Mouse (Mus musculus) left cerebral cortex, postnatal 10 days (tissue): ENCODE data around the gene Clec9a. TPM values are rescaled to one million over a fixed set of nuclear protein-coding genes. Genes with fewer than 3 reads are reported as not detected.

ENCODE experiments used
- DNase-seq, 2 experiments: peaks; one replicate each; pipeline ENCODE4 v3.0.0; 2021 to 2022; ENCODE audit warnings: low spot score in 2 of 2, mixed read lengths in 1 of 2; ENCODE audit errors: extremely low spot score in 1 of 2
- intact Hi-C: fragments of 180-260 bp; cut with DNase I; formaldehyde crosslinking; loops from one replicate; pipeline ENCODE4 v1.15.1; 2025
- total RNA-seq, 2 experiments: library from RNA; stranded (reverse); gene quantifications; 2 replicates each; pipeline ENCODE4 v1.2.3; 2021

The Clec9a gene
- total RNA-seq: not detected

GRCm38 (mm10) chr6:129408562-129408961 is at the start of gene Clec9a:
Gene Clec9a, plus strand, starts transcription at chr6:129408862.
- intact Hi-C loops: no loop called here

GRCm38 (mm10) chr6:129359515-129359914 is 49.1 kb upstream of the Clec9a start:
- no peak for DNase-seq
- intact Hi-C loops: no loop called here

More at GRCm38 (mm10) chr6:129408562-129408961, at the start of gene Clec9a:
- DNase-seq: no peak

- intact Hi-C loops: loop anchor here (10.0 kb wide), 2 partner anchors 269 to 559 kb away; no protein-coding TSS in a partner anchor
Observed at GRCm38 (mm10) chr6:129363942-129364341, 44.7 kb upstream of the Clec9a start.

DNA sequence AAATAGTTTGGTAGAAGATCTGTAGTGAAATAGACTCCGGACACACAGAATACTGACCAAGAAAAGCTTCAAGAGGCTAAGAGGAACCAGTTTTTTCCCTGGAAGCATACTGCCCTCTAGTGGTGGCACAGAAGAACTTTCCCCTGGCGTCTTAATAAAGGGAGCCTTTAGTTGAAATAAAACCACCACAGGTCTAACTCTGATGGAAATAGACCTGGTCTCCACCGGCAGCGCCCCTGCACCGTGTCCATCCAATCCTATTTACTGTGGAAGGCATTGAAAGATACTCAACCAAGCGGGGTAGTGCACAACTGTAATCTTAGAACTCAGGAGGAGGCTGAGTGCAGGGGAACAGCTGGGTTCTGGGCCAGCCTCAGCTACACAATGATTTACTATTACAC is 42.7 kb upstream of the Clec9a start:
- DNase-seq: peak; percentile 14 to 22
- intact Hi-C loops: loop anchor here (5.0 to 10.0 kb wide), 5 partner anchors 34 to 561 kb away; partner anchors contain the start of gene 4922502D21Rik

More at GRCm38 (mm10) chr6:129363942-129364341, 44.7 kb upstream of the Clec9a start:
- DNase-seq: no peak

GRCm38 (mm10) chr6:129369374-129370132 is 39.1 kb upstream of the Clec9a start:
- DNase-seq: no peak
- intact Hi-C loops: loop anchor here (5.0 to 10.0 kb wide), 5 partner anchors 37 to 565 kb away; partner anchors contain the start of gene 4922502D21Rik

- DNase-seq: no peak
- intact Hi-C loops: no loop called here
Observed at GRCm38 (mm10) chr6:129374937-129375471, 33.7 kb upstream of the Clec9a start.

DNA sequence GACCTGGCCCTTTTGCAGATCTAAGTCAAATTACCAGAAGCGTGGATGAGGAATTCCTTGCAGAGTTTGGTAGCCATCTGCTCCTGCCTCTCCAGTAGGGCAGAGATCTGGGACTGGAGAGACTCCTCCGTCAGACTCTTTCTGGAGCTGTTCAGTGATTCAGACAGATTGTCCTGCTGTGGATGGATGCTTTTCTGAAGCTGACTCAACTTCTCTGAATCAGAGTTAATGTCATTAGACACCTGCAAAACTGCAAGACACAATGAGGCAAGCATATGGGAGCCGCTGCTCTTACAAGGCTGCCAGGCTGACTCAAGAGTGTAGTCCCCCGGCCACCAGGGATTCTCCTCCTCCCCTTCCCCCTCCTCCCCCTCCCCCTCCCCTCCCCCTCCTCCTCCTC is 28.2 kb upstream of the Clec9a start:
- intact Hi-C loops: no loop called here
- DNase-seq: no peak

GRCm38 (mm10) chr6:129381736-129382135 is 26.9 kb upstream of the Clec9a start:
- intact Hi-C loops: no loop called here

GRCm38 (mm10) chr6:129383466-129383865 is 25.2 kb upstream of the Clec9a start:
- intact Hi-C loops: no loop called here
- no peak for DNase-seq

More at GRCm38 (mm10) chr6:129381736-129382135, 26.9 kb upstream of the Clec9a start:
- no peak for DNase-seq

DNA sequence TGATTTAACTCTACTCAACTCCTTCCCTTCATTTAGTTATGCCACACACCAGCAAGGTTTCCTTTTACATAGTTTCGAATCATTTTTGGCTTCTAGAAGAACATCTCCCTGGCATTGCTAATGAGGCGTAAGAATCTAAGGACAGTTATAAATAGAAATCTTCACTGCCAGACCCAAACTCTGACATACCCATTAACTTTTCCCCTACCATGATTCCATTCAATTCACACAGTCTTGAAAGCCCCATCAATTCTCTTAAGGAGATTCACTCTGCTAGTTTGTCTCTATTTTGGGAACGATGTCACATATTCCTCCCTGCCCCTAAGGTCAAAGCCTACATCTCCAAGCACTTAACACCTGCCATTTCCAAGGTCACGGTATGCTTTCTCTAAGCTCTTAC is 23.7 kb upstream of the Clec9a start:
- no peak for DNase-seq
- intact Hi-C loops: no loop called here

DNA sequence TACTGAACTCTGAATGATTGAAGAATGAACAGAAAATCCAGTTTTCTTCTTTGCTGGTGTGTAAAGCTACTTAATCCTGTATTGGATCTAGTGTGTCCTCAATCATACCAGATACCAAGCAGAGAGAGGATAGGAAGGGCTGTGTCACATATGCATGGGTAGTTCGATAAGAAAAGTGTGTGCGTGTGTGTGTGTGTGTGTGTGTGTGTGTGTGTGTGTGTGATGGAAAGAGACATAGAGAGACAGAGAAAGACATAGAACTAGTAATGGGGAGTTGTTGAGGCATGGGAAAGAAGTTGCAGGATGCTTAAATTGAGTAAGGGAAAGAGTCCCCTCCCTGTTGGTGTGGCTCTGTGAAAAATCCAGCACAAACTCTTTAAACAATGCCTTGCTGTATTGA is 22.9 kb upstream of the Clec9a start, which contains the start of gene Clec12b:
Gene Clec12b, minus strand, starts transcription at position 101 of the 400 bp plus-strand sequence.
- DNase-seq: no peak
- intact Hi-C loops: no loop called here

DNA sequence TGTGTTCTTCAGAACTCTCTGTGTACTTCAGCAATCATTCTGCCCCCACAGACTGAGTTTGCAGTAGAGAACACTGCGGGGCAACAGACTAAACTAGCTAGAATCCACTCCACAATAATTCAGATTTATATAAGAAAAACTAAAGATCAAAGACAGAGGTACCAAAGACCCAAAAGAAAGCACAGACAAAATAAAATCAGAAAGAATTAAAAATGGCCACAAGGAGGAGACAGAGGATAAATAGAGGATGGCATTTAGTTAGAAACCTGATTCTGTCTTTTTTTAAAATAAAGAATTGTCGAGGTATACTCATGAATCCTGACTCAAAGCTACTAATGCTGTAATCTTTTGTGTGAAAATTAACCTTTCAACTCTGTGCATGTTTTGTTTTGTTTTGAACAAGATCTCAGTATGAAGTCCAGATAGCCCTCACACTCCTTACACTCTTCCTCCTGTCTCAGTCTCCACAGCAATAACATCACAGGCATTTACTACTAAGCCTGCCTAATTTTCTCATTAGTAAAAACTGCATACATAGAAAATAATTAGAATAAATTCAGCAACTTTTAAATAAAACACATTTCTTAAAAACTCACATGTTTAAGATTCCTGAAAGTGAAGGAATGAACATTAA is 15.5 kb upstream of the Clec9a start:
- peak in 1 of 2 experiments; percentile 7 for DNase-seq
- intact Hi-C loops: loop anchor here (1.0 to 10.0 kb wide), 2 partner anchors 82 to 166 kb away; no protein-coding TSS in a partner anchor

DNA sequence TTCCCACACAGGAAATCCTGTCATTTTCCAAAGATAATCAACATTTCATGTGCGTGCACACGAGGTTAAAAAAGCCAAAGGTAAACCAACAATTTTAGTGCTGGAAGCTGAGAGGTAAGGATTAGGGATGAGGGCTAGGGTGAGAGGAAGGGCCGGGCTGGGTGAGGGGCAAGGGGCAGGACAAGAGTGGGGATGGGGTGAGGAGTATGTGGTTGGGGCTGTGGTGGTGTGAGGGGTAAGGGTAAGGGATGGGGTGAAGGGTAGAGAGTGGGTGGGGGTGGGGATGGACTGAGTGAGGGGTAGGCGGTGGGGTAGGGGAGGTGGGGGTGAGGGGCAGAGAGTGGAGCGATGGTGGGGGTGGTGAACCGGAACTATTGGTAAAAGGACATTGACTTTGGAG is 14.9 kb upstream of the Clec9a start:
- intact Hi-C loops: loop anchor here (1.0 to 10.0 kb wide), 3 partner anchors 81 to 166 kb away; no protein-coding TSS in a partner anchor
- DNase-seq: no peak

- DNase-seq: no peak
- intact Hi-C loops: loop anchor here (10.0 kb wide), 1 partner anchor 78 kb away; no protein-coding TSS in a partner anchor
Observed at GRCm38 (mm10) chr6:129396997-129397396, 11.7 kb upstream of the Clec9a start, which contains the start of gene Clec1b. Gene Clec1b, plus strand, starts transcription at chr6:129397297.

DNA sequence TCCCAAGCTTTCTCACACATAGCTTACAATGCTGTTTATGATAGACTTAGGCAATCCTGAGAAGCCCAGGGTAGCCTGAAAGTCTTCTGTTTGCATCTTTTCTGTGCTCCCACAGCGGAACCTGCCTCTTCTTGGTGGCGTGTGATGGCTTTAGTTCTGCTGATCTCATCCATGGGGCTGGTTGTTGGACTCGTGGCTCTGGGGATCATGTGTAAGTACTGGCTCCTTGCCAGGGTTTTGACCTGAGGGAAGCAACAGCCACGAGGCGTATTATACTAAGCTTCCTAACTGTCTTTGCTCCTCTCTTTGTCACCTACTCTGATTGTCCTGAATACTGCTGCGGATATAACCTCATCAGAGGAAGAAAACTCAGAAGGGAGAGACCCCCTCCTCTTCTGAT is 8.7 kb upstream of the Clec9a start:
- intact Hi-C loops: loop anchor here (10.0 kb wide), 1 partner anchor 75 kb away; no protein-coding TSS in a partner anchor
- DNase-seq: peak in 1 of 2 experiments; percentile 28

- DNase-seq: no peak
- intact Hi-C loops: no loop called here
Observed at GRCm38 (mm10) chr6:129402404-129402803, 6.3 kb upstream of the Clec9a start.

GRCm38 (mm10) chr6:129403391-129403790 is 5.3 kb upstream of the Clec9a start:
- intact Hi-C loops: no loop called here
- no peak for DNase-seq

DNA sequence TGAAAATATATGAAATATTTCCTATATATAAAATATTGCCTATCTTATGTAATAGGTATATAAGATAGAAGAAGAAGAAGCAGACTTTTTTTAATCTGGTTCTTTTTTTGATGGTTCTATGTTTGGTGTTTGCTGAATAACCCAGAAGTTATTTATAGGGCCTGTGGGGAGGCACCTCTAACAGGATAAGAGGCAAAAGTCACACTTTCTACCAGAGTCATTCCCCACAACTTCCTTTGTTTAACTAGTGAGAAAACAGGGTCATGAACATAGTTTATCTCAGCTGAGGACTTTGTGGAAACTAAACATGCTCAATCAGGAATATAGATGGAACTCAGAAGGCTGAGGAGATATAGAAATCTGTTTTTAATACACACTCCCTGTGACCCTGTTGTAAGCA is 2.7 kb upstream of the Clec9a start:
- DNase-seq: no peak
- intact Hi-C loops: no loop called here

GRCm38 (mm10) chr6:129407324-129407723 is 1.3 kb upstream of the Clec9a start:
- no peak for DNase-seq
- intact Hi-C loops: no loop called here
